Mouse (Mus musculus) liver, embryonic 14.5 days (tissue): Measurements from ENCODE around the gene Gtf2a1l. TPM values are rescaled to one million over a fixed set of nuclear protein-coding genes. Genes with fewer than 3 reads are reported as not detected.

Source experiments
- ATAC-seq: fragments of 200-750 bp; cut with Nextera tagmentation; 2 replicates; pipeline ENCODE4 v1.8.0; 2017; ENCODE audit warnings: moderate number of reproducible peaks, mild to moderate bottlenecking, moderate library complexity; ENCODE audit not compliant: insufficient read depth
- DNase-seq, 3 experiments: peaks; one replicate each; pipeline ENCODE4 v3.0.0-alpha.2; 2012 to 2013; ENCODE audit warnings: low read depth in 3 of 3, low spot score in 3 of 3
- H3K27ac ChIP-seq: fragments of 300-500 bp; sonication (generic); 2 replicates; pipeline ENCODE4 v1.5.1; 2014; ENCODE audit warnings: moderate library complexity, mild to moderate bottlenecking, control low read depth, inconsistent platforms
- H3K27me3 ChIP-seq: fragments of 300-500 bp; sonication (generic); 2 replicates; pipeline ENCODE4 v1.6.1; 2014; ENCODE audit warnings: mild to moderate bottlenecking, low read length, moderate library complexity; ENCODE audit not compliant: control insufficient read depth, insufficient read depth
- H3K36me3 ChIP-seq: fragments of 300-500 bp; sonication (generic); replicated peaks from 2 replicates; pipeline ENCODE4 v1.6.1; 2014; ENCODE audit warnings: low read depth; ENCODE audit not compliant: control insufficient read depth, insufficient read depth
- H3K4me1 ChIP-seq, 2 experiments: fragments of 200-500 bp in 1 of 2; fragments of 300-500 bp in 1 of 2; sonication (generic) in 1 of 2; replicated peaks; 2 replicates each; pipeline ENCODE4 v1.6.1; 2012 to 2014; ENCODE audit warnings: antibody characterized with exemption in 1 of 2, inconsistent platforms in 1 of 2, low read length in 1 of 2; ENCODE audit not compliant: control insufficient read depth in 2 of 2, insufficient read depth in 2 of 2
- H3K4me2 ChIP-seq: fragments of 300-500 bp; sonication (generic); 2 replicates; pipeline ENCODE4 v1.6.1; 2014; ENCODE audit warnings: low read depth, mild to moderate bottlenecking, control low read depth, moderate library complexity
- H3K4me3 ChIP-seq, 2 experiments: fragments of 200-500 bp in 1 of 2; fragments of 300-500 bp in 1 of 2; sonication (generic) in 1 of 2; 2 replicates each; pipeline ENCODE4 v1.5.1; 2012 to 2014; ENCODE audit warnings: low read depth in 2 of 2, low read length in 2 of 2, mild to moderate bottlenecking in 2 of 2, control low read depth in 1 of 2, inconsistent platforms in 1 of 2, moderate library complexity in 1 of 2; ENCODE audit not compliant: insufficient read depth in 1 of 2
- H3K9ac ChIP-seq: fragments of 300-500 bp; sonication (generic); replicated peaks from 2 replicates; pipeline ENCODE4 v1.6.1; 2014; ENCODE audit warnings: mild to moderate bottlenecking, control low read depth, moderate library complexity
- H3K9me3 ChIP-seq: fragments of 300-500 bp; sonication (generic); 2 replicates; pipeline ENCODE4 v1.6.1; 2016; ENCODE audit warnings: low read length, mixed read lengths; ENCODE audit not compliant: control insufficient read depth
- CTCF ChIP-seq: IDR thresholded peaks from 2 replicates; pipeline ENCODE4 v1.5.1; 2016; ENCODE audit warnings: antibody characterized with exemption, low read depth, control low read depth
- EP300 ChIP-seq: IDR thresholded peaks from 2 replicates; pipeline ENCODE4 v1.6.1; 2016; ENCODE audit warnings: antibody characterized with exemption, low read depth
- WGBS: fragments of 180-500 bp; shearing (Covaris S2); extraction: QIAGEN DNeasy Blood & Tissue Kit; methylation state at CpG from one replicate; pipeline ENCODE4 v1.1.7; 2014; ENCODE audit not compliant: insufficient replicate concordance; 5-methylcytosine and 5-hydroxymethylcytosine counted together
- polyA plus RNA-seq, 2 experiments: library from polyadenylated mRNA; depleted of rRNA in 1 of 2; stranded (reverse) in 1 of 2; unstranded in 1 of 2; fragments of >200 nt; fragmentation: Nextera tagmentation in 1 of 2; extraction: Ambion mirVana in 1 of 2; gene quantifications; 2 replicates each; pipeline versions ENCODE4 v1.2.1 to v1.2.3; 2012 to 2014

Gene Gtf2a1l
- polyA plus RNA-seq, 2 experiments = not detected

GRCm38 (mm10) chr17:88625350-88625749 is 43.1 kb upstream of the Gtf2a1l start:
- Histone ChIP-seq H3K4me1 (peaks cover 0 to 4% of the 10 kb centered on the region in 2 experiments; a peak in 2 of 4 replicates), H3K36me3 (no peaks in the 10 kb centered on the region), H3K9me3 (no peaks in the 10 kb centered on the region), H3K9ac (no peak overlapping the region), H3K27ac (no peak overlapping the region), H3K27me3 (no peaks in the 10 kb centered on the region), H3K4me3 (no peak overlapping the region), H3K4me2 (no peak overlapping the region)
- no peak for ATAC-seq
- DNase-seq = no peak
- WGBS = 82% methylated on average over 13 of the region's 13 CpGs
- TF ChIP-seq CTCF (no peak), EP300 (no peak)

- Histone ChIP-seq H3K36me3 (no peaks in the 10 kb centered on the region), H3K9me3 (no peaks in the 10 kb centered on the region), H3K9ac (no peak overlapping the region), H3K4me2 (no peak overlapping the region), H3K4me3 (no peak overlapping the region), H3K4me1 (peaks cover 0 to 4% of the 10 kb centered on the region in 2 experiments; a peak in 2 of 4 replicates), H3K27me3 (no peaks in the 10 kb centered on the region), H3K27ac (no peak overlapping the region)
- ATAC-seq (no peak), DNase-seq (no peak)
- TF ChIP-seq CTCF = no peak
- TF ChIP-seq EP300 = no peak
- WGBS = 68% methylated on average over 7 of the region's 7 CpGs
These were observed 42.5 kb upstream of the Gtf2a1l start for GRCm38 (mm10) chr17:88625931-88626330.

- Histone ChIP-seq H3K36me3 (no peaks in the 10 kb centered on the region), H3K4me1 (peaks cover 0 to 4% of the 10 kb centered on the region in 2 experiments; a peak in 2 of 4 replicates), H3K27ac (no peak overlapping the region), H3K9me3 (no peaks in the 10 kb centered on the region), H3K4me2 (no peak overlapping the region), H3K9ac (no peak overlapping the region), H3K27me3 (no peaks in the 10 kb centered on the region), H3K4me3 (no peak overlapping the region)
- no peak for ATAC-seq
- 56% methylated on average over 7 of the region's 7 CpGs for WGBS
- no peak for TF ChIP-seq CTCF
- TF ChIP-seq EP300 = no peak
- no peak for DNase-seq
These were observed 42.1 kb upstream of the Gtf2a1l start for GRCm38 (mm10) chr17:88626347-88626811.

- H3K4me1 ChIP-seq = peaks cover 0 to 4% of the 10 kb centered on the region in 2 experiments; a peak in 3 of 4 replicates
These were observed 41.3 kb upstream of the Gtf2a1l start for GRCm38 (mm10) chr17:88627150-88627549.

GRCm38 (mm10) chr17:88628676-88629380 is 39.6 kb upstream of the Gtf2a1l start:
- Histone ChIP-seq H3K4me3 (no peak overlapping the region), H3K4me2 (no peak overlapping the region), H3K36me3 (no peaks in the 10 kb centered on the region), H3K27ac (no peak overlapping the region), H3K4me1 (peaks cover 0 to 4% of the 10 kb centered on the region in 2 experiments; a peak in 3 of 4 replicates), H3K9me3 (no peaks in the 10 kb centered on the region), H3K9ac (no peak overlapping the region), H3K27me3 (no peaks in the 10 kb centered on the region)
- DNase-seq = no peak
- ATAC-seq = peak; percentile 55; the same call in 1 of the 2 replicates
- TF ChIP-seq CTCF (no peak), EP300 (no peak)
- 33% methylated on average over 10 of the region's 10 CpGs for WGBS

More at GRCm38 (mm10) chr17:88627150-88627549, 41.3 kb upstream of the Gtf2a1l start:
- 62% methylated on average over 7 of the region's 7 CpGs for WGBS
- peak overlapping the region in 1 of 2 experiments; percentile 19; a peak in 2 of 4 replicates for H3K4me3 ChIP-seq
- H3K27me3 ChIP-seq = no peaks in the 10 kb centered on the region
- DNase-seq (no peak), ATAC-seq (no peak)
- H3K9me3 ChIP-seq = no peaks in the 10 kb centered on the region
- no peak overlapping the region for H3K9ac ChIP-seq
- peak overlapping the region; percentile 15; the same call in 1 of the 2 replicates for H3K4me2 ChIP-seq
- H3K27ac ChIP-seq = no peak overlapping the region
- no peak for TF ChIP-seq EP300
- TF ChIP-seq CTCF = no peak
- H3K36me3 ChIP-seq = no peaks in the 10 kb centered on the region
